Mouse (Mus musculus) E14TG2a.4 (cell line): ENCODE measurements around the gene Olfr330.
"Not testable (repeated sequence)": the region's sequence is repeated elsewhere in the genome, so short reads cannot be mapped to it uniquely, and the experiment has no call there.

Source experiments
- CTCF ChIP-seq: conservative IDR thresholded peaks from 2 replicates; pipeline ENCODE4 v1.5.1; 2014; ENCODE audit warnings: low read length
- NANOG ChIP-seq: IDR thresholded peaks from 2 replicates; pipeline ENCODE4 v1.6.1; 2014; ENCODE audit warnings: borderline replicate concordance, low read length, mixed read lengths
- POU5F1 ChIP-seq: IDR thresholded peaks from 2 replicates; pipeline ENCODE4 v1.6.1; 2014; ENCODE audit warnings: low read length, borderline replicate concordance

- TF ChIP-seq CTCF, POU5F1, NANOG: not testable (repeated sequence)
These were observed at the start of gene Olfr330 for GRCm38 (mm10) chr11:58534736-58535135.
